Mouse (Mus musculus) cerebellum, postnatal 14 days (tissue): Measurements from ENCODE around the gene Rcan2.

Experiments used
- DNase-seq, 2 experiments: peaks; one replicate each; pipeline ENCODE4 v3.0.0; 2021; ENCODE audit warnings: mixed read lengths in 2 of 2

Gene Rcan2

DNA sequence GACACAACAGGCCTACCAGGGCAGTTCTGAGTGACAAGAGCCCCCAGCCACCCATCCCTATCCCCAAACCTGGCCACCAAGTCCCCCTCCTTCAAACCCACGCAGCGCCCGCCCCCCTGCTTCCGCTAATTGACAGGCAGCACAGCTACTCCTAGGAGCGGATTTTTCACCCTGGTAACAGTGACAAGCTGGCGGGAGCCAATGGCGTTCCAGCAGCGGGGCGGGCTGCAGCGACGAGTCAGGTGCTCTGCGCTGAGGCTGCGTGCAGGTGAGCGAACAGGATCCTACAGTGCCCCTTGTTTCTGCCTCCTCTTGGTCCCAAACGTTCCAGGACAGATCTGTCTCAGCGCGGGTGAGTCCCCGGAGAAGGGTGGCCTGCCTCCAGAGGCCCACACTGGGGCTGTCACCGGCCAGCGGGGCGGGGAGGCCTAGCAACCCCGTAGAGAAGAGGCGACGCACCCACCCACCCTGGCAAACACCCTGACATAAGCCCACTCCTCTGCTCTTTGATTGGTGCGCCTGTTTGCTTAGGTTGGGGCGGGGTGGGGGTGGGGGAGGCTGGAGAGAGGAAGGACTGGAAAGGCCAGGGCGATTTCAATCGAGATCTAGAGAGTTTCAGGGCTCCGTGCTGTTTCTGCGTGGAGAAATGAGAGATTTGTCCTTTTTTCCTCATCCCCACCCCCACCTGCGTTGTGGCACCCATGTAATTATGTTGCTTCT is 277.6 kb downstream of the Rcan2 start, which contains the start of gene Enpp5:
Gene Enpp5, plus strand, starts transcription at position 183 of the 720 bp plus-strand sequence.
- DNase-seq, result peak; percentile 94

- no peak for DNase-seq
These were observed 282.0 kb downstream of the Rcan2 start for GRCm38 (mm10) chr17:44083156-44083555.

- DNase-seq, result no peak
These were observed 287.1 kb downstream of the Rcan2 start for GRCm38 (mm10) chr17:44088226-44088625.
